Mouse (Mus musculus): ENCODE results near the gene Ccnt1. TPM values are rescaled to one million over a fixed set of nuclear protein-coding genes. Genes with fewer than 3 reads are reported as not detected.
"Not testable (repeated sequence)": the region's sequence is repeated elsewhere in the genome, so short reads cannot be mapped to it uniquely, and the experiment has no call there.

Ccnt1 gene
- polyA plus RNA-seq, 1 experiment from 2014 or later, result 35.5 TPM

DNA sequence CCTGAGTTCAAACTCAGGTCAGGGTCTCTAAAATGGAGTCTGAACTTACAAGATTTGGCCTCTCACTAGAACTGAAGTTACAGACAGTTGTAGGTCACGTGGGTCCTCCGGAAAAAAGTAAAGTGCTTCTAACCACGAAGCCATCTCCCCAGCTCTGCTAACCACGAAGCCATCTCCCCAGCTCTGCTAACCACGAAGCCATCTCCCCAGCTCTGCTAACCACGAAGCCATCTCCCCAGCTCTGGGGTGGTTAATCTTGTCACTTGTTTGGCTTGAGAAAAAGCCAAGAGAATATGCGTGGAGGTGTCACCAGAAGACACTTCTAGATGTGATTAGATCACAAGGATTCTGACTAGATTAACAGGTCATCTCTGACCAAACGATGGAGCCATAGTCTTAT lies 56.6 kb downstream of the Ccnt1 start:
- whole genome bisulfite sequencing (ENCODE audit: insufficient replicate concordance), result 23% methylated on average over 8 of the region's 8 CpGs
- Histone ChIP-seq H3K9me3 (replicated peaks) (no peaks in the 10 kb centered on the region), H3K27ac (no peak overlapping the region), H3K36me3 (peaks cover 13% of the 10 kb centered on the region), H3K4me2 (no peak overlapping the region), H3K4me1 (peaks cover 30% of the 10 kb centered on the region; the same call in 1 of the 2 replicates), H3K9ac (no peak overlapping the region), H3K4me3 (no peak overlapping the region), H3K27me3 (replicated peaks) (no peaks in the 10 kb centered on the region)
- no peak for ATAC-seq

DNA sequence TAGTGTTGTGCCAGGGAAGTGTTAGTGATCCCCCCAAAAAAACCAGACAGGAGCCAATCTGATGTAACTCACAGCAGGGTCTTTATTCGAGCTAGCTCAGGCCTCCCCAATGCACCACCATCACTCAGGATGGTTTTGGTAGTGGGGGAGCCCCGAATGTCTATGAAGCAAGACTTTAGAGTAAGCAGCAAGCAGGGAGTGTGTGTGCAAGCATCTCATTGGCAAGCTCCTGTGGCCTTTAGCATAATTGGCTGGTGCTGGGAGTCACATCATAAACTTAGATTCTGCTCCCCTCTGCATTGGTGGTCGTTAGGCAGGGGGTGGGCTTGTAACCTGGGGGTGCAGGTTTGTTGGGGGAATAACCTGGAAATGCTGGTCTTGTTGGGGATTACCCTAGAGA lies 57.0 kb downstream of the Ccnt1 start:
- Histone ChIP-seq H3K36me3 (peaks cover 13% of the 10 kb centered on the region), H3K4me1 (peaks cover 30% of the 10 kb centered on the region; the same call in 1 of the 2 replicates)
- H3K4me2 ChIP-seq; H3K9me3 ChIP-seq (replicated peaks); ATAC-seq; H3K27me3 ChIP-seq (replicated peaks); H3K9ac ChIP-seq; H3K4me3 ChIP-seq; H3K27ac ChIP-seq: not testable (repeated sequence)
- WGBS (ENCODE audit: insufficient replicate concordance), result 39% methylated on average over 3 of the region's 3 CpGs

GRCm38 (mm10) chr15:98512799-98513321 lies 57.9 kb downstream of the Ccnt1 start:
- H3K27me3 ChIP-seq (replicated peaks), result 0 out of 2 replicates have a peak, but pooled peaks cover 6% of the 10 kb centered on the region
- no peak overlapping the region for H3K27ac ChIP-seq
- H3K4me1 ChIP-seq, result peaks cover 25% of the 10 kb centered on the region; the same call in 1 of the 2 replicates
- ATAC-seq, result no peak
- H3K4me3 ChIP-seq, result no peak overlapping the region
- no peak overlapping the region for H3K4me2 ChIP-seq
- WGBS (ENCODE audit: insufficient replicate concordance), result 63% methylated on average over 17 of the region's 17 CpGs
- H3K9ac ChIP-seq, result no peak overlapping the region
- no peaks in the 10 kb centered on the region for H3K9me3 ChIP-seq (replicated peaks)
- peaks cover 5% of the 10 kb centered on the region for H3K36me3 ChIP-seq

- Histone ChIP-seq H3K4me1 (peaks cover 25% of the 10 kb centered on the region; the same call in 1 of the 2 replicates), H3K9me3 (replicated peaks) (no peaks in the 10 kb centered on the region), H3K27ac (no peak overlapping the region), H3K4me2 (no peak overlapping the region), H3K9ac (no peak overlapping the region), H3K4me3 (no peak overlapping the region), H3K27me3 (replicated peaks) (0 out of 2 replicates have a peak, but pooled peaks cover 6% of the 10 kb centered on the region), H3K36me3 (no peaks in the 10 kb centered on the region; the same call in 1 of the 2 replicates)
- WGBS (ENCODE audit: insufficient replicate concordance), result 39% methylated on average over 8 of the region's 8 CpGs
- no peak for ATAC-seq
Observed at GRCm38 (mm10) chr15:98512232-98512631, 58.5 kb downstream of the Ccnt1 start.

GRCm38 (mm10) chr15:98511386-98511928 lies 59.3 kb downstream of the Ccnt1 start:
- Histone ChIP-seq H3K36me3 (no peaks in the 10 kb centered on the region; the same call in 1 of the 2 replicates), H3K9me3 (replicated peaks) (no peaks in the 10 kb centered on the region), H3K9ac (no peak overlapping the region), H3K4me3 (no peak overlapping the region), H3K4me1 (peaks cover 25% of the 10 kb centered on the region; the same call in 1 of the 2 replicates), H3K27ac (no peak overlapping the region), H3K27me3 (replicated peaks) (0 out of 2 replicates have a peak, but pooled peaks cover 6% of the 10 kb centered on the region), H3K4me2 (peak overlapping the region; percentile 60)
- 53% methylated on average over 13 of the region's 13 CpGs for WGBS (ENCODE audit: insufficient replicate concordance)
- ATAC-seq, result no peak

DNA sequence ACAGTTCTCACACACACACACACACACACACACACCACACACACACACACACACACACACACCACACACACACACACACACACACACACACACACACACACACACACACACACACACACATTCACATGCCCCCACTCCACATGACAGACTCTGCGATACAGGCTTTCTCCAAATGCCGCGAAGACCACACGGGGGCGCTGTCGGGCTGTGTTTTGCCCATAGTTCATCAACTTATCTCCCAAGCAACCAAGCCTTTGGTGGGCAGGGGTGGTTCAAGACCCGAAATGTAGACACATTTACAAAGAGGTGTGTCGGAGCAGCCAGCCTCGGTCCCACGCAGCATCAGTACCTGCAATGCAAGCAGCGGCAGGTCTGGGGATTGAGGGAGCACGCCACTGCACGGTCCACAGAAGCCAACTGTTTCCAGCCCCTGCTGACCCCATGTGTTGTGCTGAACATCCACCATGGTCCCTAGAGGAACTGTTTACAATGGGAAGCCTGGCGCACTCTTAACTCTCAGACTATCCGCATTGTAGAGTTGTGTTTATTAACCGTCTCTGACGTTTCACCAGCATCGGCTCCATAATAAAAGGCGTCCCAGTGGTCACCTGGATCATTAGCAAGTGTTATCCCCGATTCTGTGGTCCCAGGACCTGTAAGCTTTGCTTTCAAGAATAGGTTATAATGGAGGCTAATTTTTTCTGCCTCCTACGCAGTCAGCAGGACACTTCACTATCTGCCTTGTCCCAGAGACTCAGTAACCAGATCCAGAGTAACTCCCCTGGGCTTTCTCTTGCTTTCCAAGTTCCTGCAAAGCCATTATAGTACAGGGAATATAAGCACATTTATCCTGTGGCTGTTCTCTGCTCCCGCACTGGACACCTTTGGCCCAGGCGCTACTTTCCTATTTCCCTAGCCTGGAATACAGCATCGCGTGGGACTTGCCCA lies 60.0 kb downstream of the Ccnt1 start:
- H3K27me3 ChIP-seq (replicated peaks), result 0 out of 2 replicates have a peak, but pooled peaks cover 6% of the 10 kb centered on the region
- peaks cover 25% of the 10 kb centered on the region; the same call in 1 of the 2 replicates for H3K4me1 ChIP-seq
- no peaks in the 10 kb centered on the region for H3K9me3 ChIP-seq (replicated peaks)
- H3K4me2 ChIP-seq, result peak overlapping the region; percentile 60
- H3K36me3 ChIP-seq, result no peaks in the 10 kb centered on the region
- H3K4me3 ChIP-seq, result peak overlapping the region; percentile 25
- H3K27ac ChIP-seq, result no peak overlapping the region
- 26% methylated on average over 25 of the region's 25 CpGs for WGBS (ENCODE audit: insufficient replicate concordance)
- H3K9ac ChIP-seq, result no peak overlapping the region
- peak; percentile 49 for ATAC-seq

DNA sequence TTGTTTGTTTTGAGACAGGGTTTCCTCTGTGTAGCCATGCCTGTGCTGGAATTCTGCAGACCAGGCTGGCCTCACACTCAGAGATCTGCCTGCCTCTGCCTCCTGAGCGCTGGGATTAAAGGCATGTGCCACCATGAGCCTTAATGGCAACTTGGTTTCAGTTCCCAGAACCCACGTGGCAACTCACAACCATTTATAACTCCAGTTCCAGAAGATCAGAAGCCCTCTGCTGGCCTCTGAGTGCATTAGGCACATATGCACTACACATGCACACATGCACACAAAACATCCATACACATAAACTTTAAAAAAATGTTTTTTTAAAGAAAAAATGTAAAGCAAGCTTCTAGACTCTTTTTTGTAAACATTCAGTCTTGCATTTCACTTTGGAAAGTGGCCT lies 61.3 kb downstream of the Ccnt1 start:
- 36% methylated on average over 2 of the region's 2 CpGs for WGBS (ENCODE audit: insufficient replicate concordance)
- H3K27me3 ChIP-seq (replicated peaks), result peaks cover 16% of the 10 kb centered on the region; the same call in 1 of the 2 replicates
- no peak overlapping the region for H3K4me2 ChIP-seq
- no peaks in the 10 kb centered on the region for H3K9me3 ChIP-seq (replicated peaks)
- no peak for ATAC-seq
- H3K36me3 ChIP-seq, result no peaks in the 10 kb centered on the region
- H3K9ac ChIP-seq, result no peak overlapping the region
- no peak overlapping the region for H3K27ac ChIP-seq
- no peak overlapping the region for H3K4me3 ChIP-seq
- peaks cover 25% of the 10 kb centered on the region; the same call in 1 of the 2 replicates for H3K4me1 ChIP-seq

DNA sequence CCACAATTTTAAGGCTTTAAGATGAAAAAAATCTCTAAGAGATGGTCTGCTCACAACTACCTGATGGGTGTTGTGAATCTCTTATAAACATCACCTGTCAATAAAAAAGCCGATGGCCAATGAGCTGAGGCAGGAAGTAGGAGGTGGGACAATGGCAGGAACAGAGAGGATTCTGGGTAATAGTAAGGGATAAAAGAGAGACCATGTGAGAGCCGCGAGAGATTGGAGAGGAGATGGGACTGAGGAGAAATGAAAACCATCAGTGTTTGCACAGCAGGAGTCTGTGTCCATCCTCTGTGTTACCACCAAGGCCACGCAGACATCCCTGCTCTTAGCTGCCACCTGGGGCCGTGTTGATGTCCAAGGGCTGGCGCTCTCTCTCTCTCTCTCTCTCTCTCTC lies 63.4 kb downstream of the Ccnt1 start:
- Histone ChIP-seq H3K9me3 (replicated peaks) (no peaks in the 10 kb centered on the region), H3K36me3 (no peaks in the 10 kb centered on the region), H3K27me3 (replicated peaks) (peaks cover 20% of the 10 kb centered on the region; the same call in 1 of the 2 replicates), H3K4me3 (no peak overlapping the region), H3K9ac (no peak overlapping the region), H3K4me2 (no peak overlapping the region), H3K27ac (no peak overlapping the region), H3K4me1 (peaks cover 16% of the 10 kb centered on the region; the same call in 1 of the 2 replicates)
- 78% methylated on average over 6 of the region's 6 CpGs for WGBS (ENCODE audit: insufficient replicate concordance)
- ATAC-seq, result no peak

- 42% methylated on average over 9 of the region's 9 CpGs for WGBS (ENCODE audit: insufficient replicate concordance)
- Histone ChIP-seq H3K36me3 (no peaks in the 10 kb centered on the region), H3K9me3 (replicated peaks) (no peaks in the 10 kb centered on the region), H3K27me3 (replicated peaks) (peaks cover 20% of the 10 kb centered on the region; the same call in 1 of the 2 replicates), H3K4me1 (peaks cover 9% of the 10 kb centered on the region; the same call in 1 of the 2 replicates), H3K27ac (no peak overlapping the region), H3K9ac (no peak overlapping the region), H3K4me2 (no peak overlapping the region), H3K4me3 (no peak overlapping the region)
- no peak for ATAC-seq
Observed at GRCm38 (mm10) chr15:98506253-98506957, 64.3 kb downstream of the Ccnt1 start.

- Histone ChIP-seq H3K4me1 (no peaks in the 10 kb centered on the region), H3K4me3 (no peak overlapping the region), H3K27ac (no peak overlapping the region), H3K36me3 (no peaks in the 10 kb centered on the region), H3K4me2 (no peak overlapping the region), H3K9me3 (replicated peaks) (no peaks in the 10 kb centered on the region), H3K9ac (no peak overlapping the region), H3K27me3 (replicated peaks) (peaks cover 20% of the 10 kb centered on the region; the same call in 1 of the 2 replicates)
- WGBS (ENCODE audit: insufficient replicate concordance), result 12% methylated on average over 18 of the region's 18 CpGs
- ATAC-seq, result no peak
Observed at GRCm38 (mm10) chr15:98504514-98504913, 66.2 kb downstream of the Ccnt1 start.

DNA sequence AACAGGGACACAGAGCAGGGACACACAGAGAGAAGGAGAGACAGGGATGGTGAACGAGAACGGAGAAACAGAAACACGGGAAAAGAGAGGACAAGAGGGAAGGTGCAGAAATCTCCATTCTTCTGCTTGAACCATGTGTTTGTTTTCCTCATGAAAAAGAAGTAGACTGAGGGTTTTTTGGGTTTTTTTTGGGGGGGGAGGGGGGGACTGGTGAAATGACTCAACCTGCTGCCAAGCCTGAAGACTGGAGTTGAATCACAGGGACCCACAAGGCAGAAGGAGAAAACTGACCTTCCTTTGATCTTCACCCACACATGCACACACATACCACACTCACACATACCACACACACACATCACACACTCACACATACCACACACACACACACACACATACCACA lies 67.4 kb downstream of the Ccnt1 start:
- Histone ChIP-seq H3K9ac (no peak overlapping the region), H3K27ac (no peak overlapping the region), H3K9me3 (replicated peaks) (no peaks in the 10 kb centered on the region), H3K4me2 (no peak overlapping the region), H3K36me3 (no peaks in the 10 kb centered on the region), H3K27me3 (replicated peaks) (peaks cover 18% of the 10 kb centered on the region; the same call in 1 of the 2 replicates), H3K4me1 (no peaks in the 10 kb centered on the region), H3K4me3 (no peak overlapping the region)
- 64% methylated on average over 3 of the region's 3 CpGs for WGBS (ENCODE audit: insufficient replicate concordance)
- no peak for ATAC-seq
